In genomic region chr4:48548393-48549045, GRCm38 (mm10) we compare ENCODE assay signal across 12 mouse cellular contexts. TPM values are rescaled to one million over a fixed set of nuclear protein-coding genes. Genes with fewer than 3 reads are reported as not detected.
A peak's percentile ranks its signal among the peaks of the same experiment; 100 is the strongest.
DNase-seq lines count a peak whose midpoint lies in the region; ATAC-seq lines count a peak whose summit lies in the region.
"Had no signal": no experiment of that assay in that cellular context is flagged by ENCODE, and none has a peak within 500 bp of the region (broad histone marks: within the 10 kb centered on the region; RNA-seq: fewer than 3 reads in every experiment).

No protein-coding gene starts in this region.

- no peak overlapping the region for H3K9ac ChIP-seq in embryonic facial prominence, embryonic 13.5 days

- no peaks in the 10 kb centered on the region for H3K9me3 ChIP-seq in embryonic facial prominence, embryonic 13.5 days
- no peaks in the 10 kb centered on the region for H3K9me3 ChIP-seq in limb, embryonic 10.5 days (replicated peaks)

- no peak overlapping the region for H3K4me3 ChIP-seq in embryonic facial prominence, embryonic 13.5 days
- 0 out of 2 replicates have a peak overlapping the region, but pooled peaks have one; percentile 6 for H3K4me3 ChIP-seq in limb, embryonic 10.5 days

- ATAC-seq in embryonic facial prominence, embryonic 13.5 days (ENCODE audit: insufficient number of reproducible peaks, insufficient read depth, low FRiP score, low TSS enrichment, low read depth): peak; percentile 59; the same call in 1 of the 2 replicates

- peaks cover 17% of the 10 kb centered on the region for H3K36me3 ChIP-seq in embryonic facial prominence, embryonic 13.5 days
- peaks cover 30% of the 10 kb centered on the region for H3K36me3 ChIP-seq in limb, embryonic 10.5 days
- H3K36me3 ChIP-seq: G1E had no signal

- H3K4me1 ChIP-seq in embryonic facial prominence, embryonic 13.5 days: peaks cover 57% of the 10 kb centered on the region
- H3K4me1 ChIP-seq in limb, embryonic 10.5 days: peaks cover 62% of the 10 kb centered on the region

- DNase-seq in NIH3T3 (ENCODE audit: low read depth): peak; percentile 73
- DNase-seq in cerebellum, adult 11-12 months: peak; percentile 50
- peak; percentile 57 for DNase-seq in limb, embryonic 10.5 days (ENCODE audit: low spot score)
- no peak for DNase-seq in spleen, postnatal 10 days (ENCODE audit: low spot score in 2 of 2)
- DNase-seq in urinary bladder, postnatal 36 days (ENCODE audit: low spot score in 2 of 2): no peak
- no peak for DNase-seq in spleen, adult 12 weeks (ENCODE audit: low spot score)
- DNase-seq: adrenal gland, postnatal 10 days; kidney, adult 11 months; layer of hippocampus, postnatal 36 days; lung, adult 18-20 months had no signal

- 0 out of 2 replicates have a peak overlapping the region, but pooled peaks have one; percentile 7 for H3K4me2 ChIP-seq in embryonic facial prominence, embryonic 13.5 days

- whole genome bisulfite sequencing in embryonic facial prominence, embryonic 13.5 days: 15% methylated on average over 6 of the region's 6 CpGs
- WGBS in limb, embryonic 10.5 days: 26% methylated on average over 6 of the region's 6 CpGs

- H3K27ac ChIP-seq in embryonic facial prominence, embryonic 13.5 days: peak overlapping the region; percentile 71
- H3K27ac ChIP-seq in limb, embryonic 10.5 days: 0 out of 2 replicates have a peak overlapping the region, but pooled peaks have one; percentile 26

- H3K27me3 ChIP-seq in embryonic facial prominence, embryonic 13.5 days: no peaks in the 10 kb centered on the region
- H3K27me3 ChIP-seq in limb, embryonic 10.5 days (ENCODE audit: low read depth, poor library complexity, severe bottlenecking): peaks cover 49% of the 10 kb centered on the region

RNA-seq across cellular contexts. Expression of gene Msantd3, which starts 8.8 kb away (rescaled TPM):
- 34.9 and 43.3 TPM in 2 replicates for polyA plus RNA-seq in embryonic facial prominence, embryonic 13.5 days (2015; fragmentation: Nextera tagmentation; extraction: Ambion mirVana)
- 40.8 and 44.8 TPM in 2 replicates for polyA plus RNA-seq in limb, embryonic 10.5 days (2016; fragmentation: Nextera tagmentation; extraction: Ambion mirVana)
- polyA plus RNA-seq: G1E had no signal

RNA-seq across cellular contexts. Expression of gene Tmeff1, which starts 36.5 kb away (rescaled TPM):
- polyA plus RNA-seq in embryonic facial prominence, embryonic 13.5 days (2015; fragmentation: Nextera tagmentation; extraction: Ambion mirVana): 59.5 and 66.1 TPM in 2 replicates
- polyA plus RNA-seq in limb, embryonic 10.5 days (2016; fragmentation: Nextera tagmentation; extraction: Ambion mirVana): 96.5 and 109 TPM in 2 replicates
- polyA plus RNA-seq: G1E had no signal

Comparison
In these comparisons a context has a peak if more than half of its experiments do, and no peak if none do; other contexts are left out.
1. DNase-seq: peak in NIH3T3 (single experiment), cerebellum, adult 11-12 months (single experiment) and limb, embryonic 10.5 days (single experiment); none in spleen, postnatal 10 days (0 of 2), urinary bladder, postnatal 36 days (0 of 2) and spleen, adult 12 weeks (single experiment).